Mouse (Mus musculus) lung, embryonic 14.5 days (tissue): Measurements from ENCODE around the gene Mettl1. TPM values are rescaled to one million over a fixed set of nuclear protein-coding genes. Genes with fewer than 3 reads are reported as not detected.

Experiments
- ATAC-seq: fragments of 200-750 bp; cut with Nextera tagmentation; 2 replicates; pipeline ENCODE4 v1.8.0; 2017; ENCODE audit warnings: mild to moderate bottlenecking, moderate TSS enrichment, moderate library complexity; ENCODE audit not compliant: insufficient read depth
- DNase-seq: peaks from one replicate; pipeline ENCODE4 v3.0.0-alpha.2; 2015
- H3K27ac ChIP-seq: fragments of 300-500 bp; sonication (generic); 2 replicates; pipeline ENCODE4 v1.5.1; 2014; ENCODE audit warnings: low read depth, mild to moderate bottlenecking, moderate library complexity
- H3K27me3 ChIP-seq: fragments of 300-500 bp; sonication (generic); 2 replicates; pipeline ENCODE4 v1.6.1; 2014; ENCODE audit warnings: low read length, control low read depth; ENCODE audit not compliant: insufficient read depth
- H3K36me3 ChIP-seq: fragments of 300-500 bp; sonication (generic); 2 replicates; pipeline ENCODE4 v1.6.1; 2014; ENCODE audit warnings: control low read depth; ENCODE audit not compliant: insufficient read depth
- H3K4me1 ChIP-seq: fragments of 300-500 bp; sonication (generic); 2 replicates; pipeline ENCODE4 v1.6.1; 2014; ENCODE audit warnings: antibody characterized with exemption, control low read depth; ENCODE audit not compliant: insufficient read depth
- H3K4me2 ChIP-seq: fragments of 300-500 bp; sonication (generic); 2 replicates; pipeline ENCODE4 v1.6.1; 2014; ENCODE audit warnings: mild to moderate bottlenecking
- H3K4me3 ChIP-seq: fragments of 300-500 bp; sonication (generic); 2 replicates; pipeline ENCODE4 v1.5.1; 2014; ENCODE audit warnings: low read depth, low read length
- H3K9ac ChIP-seq: fragments of 300-500 bp; sonication (generic); 2 replicates; pipeline ENCODE4 v1.6.1; 2014
- H3K9me3 ChIP-seq: fragments of 300-500 bp; sonication (generic); 2 replicates; pipeline ENCODE4 v1.6.1; 2016; ENCODE audit warnings: low read depth, low read length, control low read depth
- CTCF ChIP-seq: IDR thresholded peaks from 2 replicates; pipeline ENCODE4 v1.5.1; 2016; ENCODE audit warnings: antibody characterized with exemption, low read depth
- whole genome bisulfite sequencing: fragments of 180-500 bp; shearing (Covaris S2); extraction: QIAGEN DNeasy Blood & Tissue Kit; methylation state at CpG from one replicate; pipeline ENCODE4 v1.1.7; 2014; 5-methylcytosine and 5-hydroxymethylcytosine counted together
- microRNA counts: library from miRNA; unstranded; fragments of <30 nt; microRNA quantifications from one replicate; lab custom pipeline; 2016
- microRNA-seq: library from miRNA; unstranded; fragments of <30 nt; microRNA quantifications from one replicate; pipeline ENCODE4, GENCODE M21; 2016; ENCODE audit warnings: borderline number of aligned reads
- polyA plus RNA-seq: library from polyadenylated mRNA; unstranded; fragments of >200 nt; fragmentation: Nextera tagmentation; extraction: Ambion mirVana; gene quantifications from 2 replicates; pipeline ENCODE4 v1.2.1, GENCODE M21; 2014

The Mettl1 gene
- polyA plus RNA-seq, 1 experiment from 2014 or later: 59.5 TPM

- ATAC-seq: peak; percentile 73
- DNase-seq: peak; percentile 84
These were observed 53.2 kb downstream of the Mettl1 start for GRCm38 (mm10) chr10:127094382-127094802.

More at GRCm38 (mm10) chr10:127094382-127094802, 53.2 kb downstream of the Mettl1 start:
- no peak for TF ChIP-seq CTCF
- Histone ChIP-seq H3K36me3 (peaks cover 34% of the 10 kb centered on the region), H3K27me3 (peaks cover 35% of the 10 kb centered on the region), H3K4me3 (no peak overlapping the region), H3K4me1 (peaks cover 20% of the 10 kb centered on the region), H3K9me3 (no peaks in the 10 kb centered on the region), H3K27ac (peak overlapping the region; percentile 82), H3K4me2 (peak overlapping the region; percentile 25; the same call in 1 of the 2 replicates), H3K9ac (no peak overlapping the region)
- WGBS: 32% methylated on average over 7 of the region's 7 CpGs

MicroRNA genes within 50 kb of the gene (microRNA counts, 519-probe panel; counts per million panel counts)
- microRNA mmu-miR-26a (lab: Ali Mortazavi, UCI): 2,887 counts per million, percentile 54 among the panel's probes with 10 or more counts
- microRNA mmu-miR-546 (lab: Ali Mortazavi, UCI): 30.5 counts per million

Small RNA genes lying within 50 kb of the gene (microRNA-seq; reads per million reads assigned to microRNA genes)
- gene Mir26a-2 (70.8 reads per million, percentile 44 among the genes with 10 or more reads in this experiment), gene Mir546 (not detected)

Other genes with a start within 250 kb of the Mettl1 start
- 25.0 and 25.7 TPM in 2 replicates for gene Atp23, start 140.1 kb upstream of the Mettl1 start, polyA plus RNA-seq
- gene Ctdsp2, start 62.7 kb upstream of the Mettl1 start, polyA plus RNA-seq: 112 and 113 TPM in 2 replicates
- gene Avil, start 40.7 kb upstream of the Mettl1 start, polyA plus RNA-seq: 0.13 and 0.30 TPM in 2 replicates
- gene Tsfm, start 10.6 kb upstream of the Mettl1 start, polyA plus RNA-seq: 76.8 and 77.3 TPM in 2 replicates
- gene Eef1akmt3, start 99 bp downstream of the Mettl1 start, polyA plus RNA-seq: 0.53 and 0.74 TPM in 2 replicates
- 0.09 TPM in 1 of 2 replicates, not detected in the other for gene Cyp27b1, start 6.8 kb downstream of the Mettl1 start, polyA plus RNA-seq
- 0.99 and 1.5 TPM in 2 replicates for gene March9, start 18.8 kb downstream of the Mettl1 start, polyA plus RNA-seq
- gene Cdk4, start 22.1 kb downstream of the Mettl1 start, polyA plus RNA-seq: 2,143 and 2,245 TPM in 2 replicates
- 120 and 130 TPM in 2 replicates for gene Tspan31, start 28.9 kb downstream of the Mettl1 start, polyA plus RNA-seq
- 0.07 and 0.11 TPM in 2 replicates for gene Agap2, start 33.9 kb downstream of the Mettl1 start, polyA plus RNA-seq
- 53.8 and 56.8 TPM in 2 replicates for gene Os9, start 79.7 kb downstream of the Mettl1 start, polyA plus RNA-seq
- 2.9 and 4.4 TPM in 2 replicates for gene B4galnt1, start 123.8 kb downstream of the Mettl1 start, polyA plus RNA-seq
- gene Slc26a10, start 139.2 kb downstream of the Mettl1 start, polyA plus RNA-seq: 0.09 and 0.27 TPM in 2 replicates
- gene Arhgef25, start 148.7 kb downstream of the Mettl1 start, polyA plus RNA-seq: 45.8 and 48.7 TPM in 2 replicates
- gene Dtx3, start 154.3 kb downstream of the Mettl1 start, polyA plus RNA-seq: 81.4 and 92.4 TPM in 2 replicates
- 17.8 and 21.0 TPM in 2 replicates for gene Pip4k2c, start 170.2 kb downstream of the Mettl1 start, polyA plus RNA-seq
- gene Kif5a, start 221.9 kb downstream of the Mettl1 start, polyA plus RNA-seq: 0.64 and 1.0 TPM in 2 replicates
- 158 and 160 TPM in 2 replicates for gene Dctn2, start 225.0 kb downstream of the Mettl1 start, polyA plus RNA-seq
- 19.1 and 19.4 TPM in 2 replicates for gene Mbd6, start 247.6 kb downstream of the Mettl1 start, polyA plus RNA-seq